Mouse (Mus musculus) T-helper 2 cell (primary cell): Measurements from ENCODE around the gene Pdcd10.

Experiments
- in situ Hi-C: fragments of 300-600 bp; cut with MboI, MseI; formaldehyde crosslinking; loops from one replicate; pipeline ENCODE4 v1.15.1; 2025; ENCODE audit warnings: high pct_unique_total_duplicates

Gene Pdcd10

GRCm38 (mm10) chr3:75474657-75475056 lies 82.0 kb downstream of the Pdcd10 start:
- in situ Hi-C loops, result no loop called here

- in situ Hi-C loops, result no loop called here
Measured at GRCm38 (mm10) chr3:75468154-75468553, 88.5 kb downstream of the Pdcd10 start.
